Mouse (Mus musculus): ENCODE results near the gene Evi5.

GRCm38 (mm10) chr5:107921400-107922252, 46.7 kb upstream of the Evi5 start:
- TF ChIP-seq POLR2A (IDR thresholded peaks at IDR 0.05; ENCODE audit: borderline replicate concordance, extremely low read depth, insufficient read depth, insufficient read length, poor library complexity, severe bottlenecking) = no peak
- 0 out of 2 replicates have a peak, but pooled peaks have one; percentile 14 for TF ChIP-seq CTCF (IDR thresholded peaks at IDR 0.05; ENCODE audit: borderline replicate concordance, extremely low read depth, insufficient read depth, insufficient read length)
